Mouse (Mus musculus): ENCODE data around the gene Zfp541. TPM values are rescaled to one million over a fixed set of nuclear protein-coding genes. Genes with fewer than 3 reads are reported as not detected.

The Zfp541 gene
- polyA plus RNA-seq, 2 experiments: 0.02 TPM; not detected in 1

- Histone ChIP-seq H3K4me1 (replicated peaks; ENCODE audit: control insufficient read depth in 2 of 2, insufficient read depth in 2 of 2, low read length in 1 of 2) (peaks cover 8 to 22% of the 10 kb centered on the region in 2 experiments), H3K9ac (replicated peaks) (no peak overlapping the region), H3K27me3 (ENCODE audit: control insufficient read depth, insufficient read depth, low read length) (no peaks in the 10 kb centered on the region), H3K4me2 (ENCODE audit: low read depth) (no peak overlapping the region), H3K36me3 (replicated peaks; ENCODE audit: control insufficient read depth, insufficient read depth, low read depth) (no peaks in the 10 kb centered on the region), H3K9me3 (ENCODE audit: control insufficient read depth, low read length) (no peaks in the 10 kb centered on the region), H3K4me3 (ENCODE audit: insufficient read depth in 1 of 2, low read depth in 2 of 2, low read length in 2 of 2) (no peak overlapping the region), H3K27ac (no peak overlapping the region)
- TF ChIP-seq CTCF (IDR thresholded peaks at IDR 0.05; ENCODE audit: low read depth): no peak
- no peak for TF ChIP-seq EP300 (IDR thresholded peaks at IDR 0.05; ENCODE audit: low read depth)
- no peak for ATAC-seq (ENCODE audit: insufficient read depth)
- 81% methylated on average over 6 of the region's 6 CpGs for WGBS (ENCODE audit: insufficient replicate concordance)
- DNase-seq (ENCODE audit: low read depth in 3 of 3, low spot score in 3 of 3): no peak
Observed at GRCm38 (mm10) chr7:16036972-16037371, 24.6 kb upstream of the Zfp541 start.

- Histone ChIP-seq H3K9me3 (ENCODE audit: control insufficient read depth, low read length) (no peaks in the 10 kb centered on the region), H3K4me1 (replicated peaks; ENCODE audit: control insufficient read depth in 2 of 2, insufficient read depth in 2 of 2, low read length in 1 of 2) (peaks cover 3 to 21% of the 10 kb centered on the region in 2 experiments; a peak in 3 of 4 replicates), H3K9ac (replicated peaks) (peak overlapping the region; percentile 15; the same call in 1 of the 2 replicates), H3K36me3 (replicated peaks; ENCODE audit: control insufficient read depth, insufficient read depth, low read depth) (no peaks in the 10 kb centered on the region), H3K27me3 (ENCODE audit: control insufficient read depth, insufficient read depth, low read length) (no peaks in the 10 kb centered on the region), H3K27ac (no peak overlapping the region), H3K4me2 (ENCODE audit: low read depth) (no peak overlapping the region; the same call in 1 of the 2 replicates), H3K4me3 (ENCODE audit: insufficient read depth in 1 of 2, low read depth in 2 of 2, low read length in 2 of 2) (no peak overlapping the region)
- peak; percentile 51 for ATAC-seq (ENCODE audit: insufficient read depth)
- TF ChIP-seq EP300 (IDR thresholded peaks at IDR 0.05; ENCODE audit: low read depth): no peak
- TF ChIP-seq CTCF (IDR thresholded peaks at IDR 0.05; ENCODE audit: low read depth): no peak
- WGBS (ENCODE audit: insufficient replicate concordance): 25% methylated on average over 5 of the region's 5 CpGs
- no peak for DNase-seq (ENCODE audit: low read depth in 3 of 3, low spot score in 3 of 3)
Observed at GRCm38 (mm10) chr7:16039363-16039762, 22.3 kb upstream of the Zfp541 start.

GRCm38 (mm10) chr7:16041208-16041607, 20.4 kb upstream of the Zfp541 start:
- Histone ChIP-seq H3K9me3 (ENCODE audit: control insufficient read depth, low read length) (no peaks in the 10 kb centered on the region), H3K4me1 (replicated peaks; ENCODE audit: control insufficient read depth in 2 of 2, insufficient read depth in 2 of 2, low read length in 1 of 2) (peaks cover 9 to 37% of the 10 kb centered on the region in 2 experiments), H3K4me2 (ENCODE audit: low read depth) (no peak overlapping the region), H3K36me3 (replicated peaks; ENCODE audit: control insufficient read depth, insufficient read depth, low read depth) (no peaks in the 10 kb centered on the region), H3K27ac (no peak overlapping the region), H3K4me3 (ENCODE audit: insufficient read depth in 1 of 2, low read depth in 2 of 2, low read length in 2 of 2) (no peak overlapping the region), H3K27me3 (ENCODE audit: control insufficient read depth, insufficient read depth, low read length) (no peaks in the 10 kb centered on the region), H3K9ac (replicated peaks) (no peak overlapping the region)
- no peak for ATAC-seq (ENCODE audit: insufficient read depth)
- no peak for DNase-seq (ENCODE audit: low read depth in 3 of 3, low spot score in 3 of 3)
- no peak for TF ChIP-seq CTCF (IDR thresholded peaks at IDR 0.05; ENCODE audit: low read depth)
- TF ChIP-seq EP300 (IDR thresholded peaks at IDR 0.05; ENCODE audit: low read depth): no peak
- WGBS (ENCODE audit: insufficient replicate concordance): 68% methylated on average over 2 of the region's 2 CpGs

- no peak for ATAC-seq (ENCODE audit: insufficient read depth)
- Histone ChIP-seq H3K4me1 (replicated peaks; ENCODE audit: control insufficient read depth in 2 of 2, insufficient read depth in 2 of 2, low read length in 1 of 2) (peaks cover 9 to 38% of the 10 kb centered on the region in 2 experiments), H3K27ac (no peak overlapping the region), H3K36me3 (replicated peaks; ENCODE audit: control insufficient read depth, insufficient read depth, low read depth) (no peaks in the 10 kb centered on the region), H3K4me2 (ENCODE audit: low read depth) (no peak overlapping the region), H3K9me3 (ENCODE audit: control insufficient read depth, low read length) (no peaks in the 10 kb centered on the region), H3K9ac (replicated peaks) (no peak overlapping the region), H3K27me3 (ENCODE audit: control insufficient read depth, insufficient read depth, low read length) (no peaks in the 10 kb centered on the region), H3K4me3 (ENCODE audit: insufficient read depth in 1 of 2, low read depth in 2 of 2, low read length in 2 of 2) (no peak overlapping the region)
- TF ChIP-seq EP300 (IDR thresholded peaks at IDR 0.05; ENCODE audit: low read depth) (no peak), CTCF (IDR thresholded peaks at IDR 0.05; ENCODE audit: low read depth) (no peak)
- no peak for DNase-seq (ENCODE audit: low read depth in 3 of 3, low spot score in 3 of 3)
- WGBS (ENCODE audit: insufficient replicate concordance): 47% methylated on average over 10 of the region's 10 CpGs
Observed at GRCm38 (mm10) chr7:16042850-16043775, 18.5 kb upstream of the Zfp541 start.

- Histone ChIP-seq H3K27me3 (ENCODE audit: control insufficient read depth, insufficient read depth, low read length) (no peaks in the 10 kb centered on the region), H3K4me3 (ENCODE audit: insufficient read depth in 1 of 2, low read depth in 2 of 2, low read length in 2 of 2) (no peak overlapping the region), H3K36me3 (replicated peaks; ENCODE audit: control insufficient read depth, insufficient read depth, low read depth) (no peaks in the 10 kb centered on the region), H3K27ac (no peak overlapping the region), H3K4me1 (replicated peaks; ENCODE audit: control insufficient read depth in 2 of 2, insufficient read depth in 2 of 2, low read length in 1 of 2) (peaks cover 9 to 37% of the 10 kb centered on the region in 2 experiments), H3K9ac (replicated peaks) (no peak overlapping the region), H3K4me2 (ENCODE audit: low read depth) (peak overlapping the region; percentile 15; the same call in 1 of the 2 replicates), H3K9me3 (ENCODE audit: control insufficient read depth, low read length) (no peaks in the 10 kb centered on the region)
- ATAC-seq (ENCODE audit: insufficient read depth): no peak
- no peak for DNase-seq (ENCODE audit: low read depth in 3 of 3, low spot score in 3 of 3)
- TF ChIP-seq EP300 (IDR thresholded peaks at IDR 0.05; ENCODE audit: low read depth) (no peak), CTCF (IDR thresholded peaks at IDR 0.05; ENCODE audit: low read depth) (no peak)
- WGBS (ENCODE audit: insufficient replicate concordance): 49% methylated on average over 3 of the region's 3 CpGs
Observed at GRCm38 (mm10) chr7:16043861-16044435, 17.7 kb upstream of the Zfp541 start.
